Mouse (Mus musculus) E14TG2a.4 (cell line): ENCODE measurements at regions not wholly inside any gene's neighbourhood (a gene's known extent, or its start where the extent isn't known, plus 50 kb on each side); places are given as distances from the start of the nearest gene placed in this dataset.

Source experiments
- CTCF ChIP-seq: conservative IDR thresholded peaks from 2 replicates; pipeline ENCODE4 v1.5.1; 2014; ENCODE audit warnings: low read length
- NANOG ChIP-seq: IDR thresholded peaks from 2 replicates; pipeline ENCODE4 v1.6.1; 2014; ENCODE audit warnings: borderline replicate concordance, low read length, mixed read lengths
- POU5F1 ChIP-seq: IDR thresholded peaks from 2 replicates; pipeline ENCODE4 v1.6.1; 2014; ENCODE audit warnings: low read length, borderline replicate concordance

DNA sequence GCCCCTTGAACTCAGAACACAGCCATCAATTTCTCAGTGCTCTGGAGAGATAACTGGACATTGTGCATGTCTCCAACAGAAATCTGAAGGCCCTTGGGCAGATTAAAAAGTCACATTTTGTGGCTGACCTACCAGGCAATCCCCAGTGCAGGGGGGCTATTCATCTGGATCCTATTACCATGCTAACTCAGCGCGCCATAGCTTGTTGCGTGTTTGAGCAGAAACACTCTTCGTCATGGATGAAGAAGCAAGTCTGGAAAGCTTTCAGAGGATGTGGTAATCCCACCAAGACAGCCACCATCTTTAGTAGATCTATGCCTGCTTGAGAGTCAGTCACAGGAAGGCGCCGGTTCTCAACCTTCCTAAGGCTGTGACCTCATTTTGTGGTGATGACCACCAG, 243.9 kb downstream of the Sipa1l2 start:
- no peak for TF ChIP-seq CTCF
- no peak for TF ChIP-seq POU5F1
- no peak for TF ChIP-seq NANOG
